Comparison of ENCODE assay signal across 8 mouse cellular contexts in genomic region chr9:106465571-106466200, GRCm38 (mm10). TPM values are rescaled to one million over a fixed set of nuclear protein-coding genes. Genes with fewer than 3 reads are reported as not detected.
DNase-seq lines count a peak whose midpoint lies in the region; ATAC-seq and TF ChIP-seq lines count a peak whose summit lies in the region.

Gene Gpr62 (minus strand): TSS chr9:106465938.

- no peak for TF ChIP-seq CTCF in layer of hippocampus, adult 2 months (conservative IDR thresholded peaks at IDR 0.05)

- H3K4me1 ChIP-seq in kidney, embryonic 14.5 days (ENCODE audit: control insufficient read depth, insufficient read depth, low read length): peaks cover 11% of the 10 kb centered on the region
- peaks cover 19% of the 10 kb centered on the region for H3K4me1 ChIP-seq in embryonic facial prominence, embryonic 13.5 days
- H3K4me1 ChIP-seq in midbrain, embryonic 15.5 days: peaks cover 22% of the 10 kb centered on the region

- no peak for DNase-seq in kidney, postnatal 4 days
- DNase-seq in brain, adult 2 months (ENCODE audit: low read depth, low spot score): peak; percentile 96
- DNase-seq in layer of hippocampus, adult 2 months (ENCODE audit: low spot score in 2 of 2): peak; percentile 67 to 78
- DNase-seq in ovary, postnatal 10 days (ENCODE audit: low spot score): no peak
- no peak for DNase-seq in spleen, postnatal 10 days (ENCODE audit: low spot score in 2 of 2)

- peak within 1 kb of the TSS; percentile 75 for H3K9ac ChIP-seq in kidney, embryonic 14.5 days (ENCODE audit: low read depth, low read length)
- H3K9ac ChIP-seq in embryonic facial prominence, embryonic 13.5 days: peak within 1 kb of the TSS; percentile 77
- H3K9ac ChIP-seq in midbrain, embryonic 15.5 days: peak within 1 kb of the TSS; percentile 64

- 25% methylated on average over 26 of the region's 26 CpGs for WGBS in kidney, embryonic 14.5 days
- WGBS in embryonic facial prominence, embryonic 13.5 days: 33% methylated on average over 26 of the region's 26 CpGs
- 25% methylated on average over 26 of the region's 26 CpGs for WGBS in midbrain, embryonic 15.5 days

- H3K9me3 ChIP-seq in kidney, embryonic 14.5 days (ENCODE audit: control insufficient read depth, low read length): no peaks in the 10 kb centered on the region
- H3K9me3 ChIP-seq in embryonic facial prominence, embryonic 13.5 days: no peaks in the 10 kb centered on the region
- H3K9me3 ChIP-seq in midbrain, embryonic 15.5 days: no peaks in the 10 kb centered on the region

- peak within 1 kb of the TSS; percentile 67 for H3K27ac ChIP-seq in kidney, embryonic 14.5 days (ENCODE audit: low read depth, low read length)
- no peak within 1 kb of the TSS for H3K27ac ChIP-seq in embryonic facial prominence, embryonic 13.5 days
- peak within 1 kb of the TSS; percentile 99 for H3K27ac ChIP-seq in layer of hippocampus, adult 2 months
- peak within 1 kb of the TSS; percentile 82 for H3K27ac ChIP-seq in midbrain, embryonic 15.5 days

- ATAC-seq in kidney, embryonic 14.5 days (ENCODE audit: low FRiP score, low TSS enrichment): no peak
- ATAC-seq in embryonic facial prominence, embryonic 13.5 days (ENCODE audit: insufficient number of reproducible peaks, insufficient read depth, low FRiP score, low TSS enrichment, low read depth): no peak
- peak; percentile 53 for ATAC-seq in midbrain, embryonic 15.5 days (replicated peaks)

- H3K27me3 ChIP-seq in kidney, embryonic 14.5 days (ENCODE audit: control insufficient read depth, insufficient read depth, low read length): no peaks in the 10 kb centered on the region
- H3K27me3 ChIP-seq in embryonic facial prominence, embryonic 13.5 days: peaks cover 11% of the 10 kb centered on the region
- no peaks in the 10 kb centered on the region for H3K27me3 ChIP-seq in midbrain, embryonic 15.5 days (replicated peaks)

- peak within 1 kb of the TSS; percentile 53 for H3K4me3 ChIP-seq in kidney, embryonic 14.5 days (ENCODE audit: low read length)
- peak within 1 kb of the TSS; percentile 59 for H3K4me3 ChIP-seq in embryonic facial prominence, embryonic 13.5 days
- H3K4me3 ChIP-seq in layer of hippocampus, adult 2 months: peak within 1 kb of the TSS; percentile 75
- peak within 1 kb of the TSS; percentile 49 for H3K4me3 ChIP-seq in midbrain, embryonic 15.5 days

- H3K36me3 ChIP-seq in kidney, embryonic 14.5 days (ENCODE audit: control insufficient read depth, insufficient read depth, low read length): peaks cover 28% of the 10 kb centered on the region
- peaks cover 34% of the 10 kb centered on the region for H3K36me3 ChIP-seq in embryonic facial prominence, embryonic 13.5 days
- H3K36me3 ChIP-seq in midbrain, embryonic 15.5 days (replicated peaks): peaks cover 27% of the 10 kb centered on the region

- H3K4me2 ChIP-seq in kidney, embryonic 14.5 days (replicated peaks; ENCODE audit: low read depth, low read length): peak within 1 kb of the TSS; percentile 98
- peak within 1 kb of the TSS; percentile 98 for H3K4me2 ChIP-seq in embryonic facial prominence, embryonic 13.5 days
- peak within 1 kb of the TSS; percentile 89 for H3K4me2 ChIP-seq in midbrain, embryonic 15.5 days

RNA-seq across cellular contexts. Expression of gene Gpr62, which starts in this region (rescaled TPM):
- 0.37 and 0.66 TPM in 2 replicates for polyA plus RNA-seq in kidney, embryonic 14.5 days (2014; fragmentation: Nextera tagmentation; extraction: Ambion mirVana)
- polyA plus RNA-seq in embryonic facial prominence, embryonic 13.5 days (2015; fragmentation: Nextera tagmentation; extraction: Ambion mirVana): 0.53 TPM in 1 of 2 replicates, not detected in the other
- 10 to 100 TPM; 11.6 to 12.4 TPM for total RNA-seq in layer of hippocampus, adult 2 months (2021)
- polyA plus RNA-seq in midbrain, embryonic 15.5 days (2015; fragmentation: Nextera tagmentation; extraction: Ambion mirVana): 1.2 and 1.4 TPM in 2 replicates

Comparison
In these comparisons a context has a peak if more than half of its experiments do, and no peak if none do; other contexts are left out.
1. DNase-seq: peak in brain, adult 2 months (single experiment) and layer of hippocampus, adult 2 months (2 of 2); none in kidney, postnatal 4 days (0 of 2), ovary, postnatal 10 days (single experiment) and spleen, postnatal 10 days (0 of 2).
2. Peak in every context shown above with its lines, with median percentiles within 50 percentile points of each other: H3K4me2 ChIP-seq, H3K4me3 ChIP-seq and H3K9ac ChIP-seq.